Mouse (Mus musculus) liver, embryonic 13.5 days (tissue): ENCODE measurements around the gene Immp2l. TPM values are rescaled to one million over a fixed set of nuclear protein-coding genes. Genes with fewer than 3 reads are reported as not detected.

Experiments
- ATAC-seq: fragments of 200-750 bp; cut with Nextera tagmentation; 2 replicates; pipeline ENCODE4 v1.8.0; 2017; ENCODE audit warnings: low read depth, mild to moderate bottlenecking, moderate number of reproducible peaks, moderate library complexity
- DNase-seq: peaks from one replicate; pipeline ENCODE4 v3.0.0; 2022
- H3K27ac ChIP-seq: fragments of 300-500 bp; sonication (generic); 2 replicates; pipeline ENCODE4 v1.5.1; 2015; ENCODE audit warnings: moderate library complexity, mild to moderate bottlenecking, inconsistent platforms
- H3K27me3 ChIP-seq: fragments of 300-500 bp; sonication (generic); 2 replicates; pipeline ENCODE4 v1.6.1; 2015; ENCODE audit warnings: mild to moderate bottlenecking, inconsistent platforms
- H3K36me3 ChIP-seq: fragments of 300-500 bp; sonication (generic); 2 replicates; pipeline ENCODE4 v1.6.1; 2015; ENCODE audit warnings: mild to moderate bottlenecking, inconsistent platforms
- H3K4me1 ChIP-seq: fragments of 300-500 bp; sonication (generic); replicated peaks from 2 replicates; pipeline ENCODE4 v1.6.1; 2015; ENCODE audit warnings: inconsistent platforms
- H3K4me2 ChIP-seq: fragments of 300-500 bp; sonication (generic); 2 replicates; pipeline ENCODE4 v1.6.1; 2015; ENCODE audit warnings: inconsistent platforms, mild to moderate bottlenecking, moderate library complexity
- H3K4me3 ChIP-seq: fragments of 300-500 bp; sonication (generic); replicated peaks from 2 replicates; pipeline ENCODE4 v1.5.1; 2015; ENCODE audit warnings: mild to moderate bottlenecking, inconsistent platforms
- H3K9ac ChIP-seq: fragments of 300-500 bp; sonication (generic); 2 replicates; pipeline ENCODE4 v1.6.1; 2015; ENCODE audit warnings: mild to moderate bottlenecking, inconsistent platforms
- H3K9me3 ChIP-seq: fragments of 300-500 bp; sonication (generic); replicated peaks from 2 replicates; pipeline ENCODE4 v1.6.1; 2016; ENCODE audit warnings: inconsistent platforms
- WGBS: fragments of 180-500 bp; shearing (Covaris S2); methylation state at CpG from one replicate; pipeline ENCODE4 v1.1.7; 2015; ENCODE audit not compliant: insufficient replicate concordance; 5-methylcytosine and 5-hydroxymethylcytosine counted together
- polyA plus RNA-seq: library from polyadenylated mRNA; unstranded; fragments of >200 nt; fragmentation: Nextera tagmentation; extraction: Ambion mirVana; gene quantifications from 2 replicates; pipeline ENCODE4 v1.2.1, GENCODE M21; 2015

Immp2l gene
- polyA plus RNA-seq, 1 experiment from 2014 or later = 10.8 TPM

GRCm38 (mm10) chr12:41185509-41185908, 161.6 kb downstream of the Immp2l start:
- H3K9me3 ChIP-seq = no peaks in the 10 kb centered on the region
- no peak overlapping the region for H3K9ac ChIP-seq
- no peaks in the 10 kb centered on the region for H3K36me3 ChIP-seq
- 65% methylated on average over 6 of the region's 6 CpGs for WGBS
- H3K4me1 ChIP-seq = 0 out of 2 replicates have a peak, but pooled peaks cover 2% of the 10 kb centered on the region
- H3K4me3 ChIP-seq = no peak overlapping the region
- H3K27ac ChIP-seq = no peak overlapping the region
- no peak for ATAC-seq
- H3K4me2 ChIP-seq = no peak overlapping the region
- DNase-seq = no peak
- H3K27me3 ChIP-seq = no peaks in the 10 kb centered on the region

GRCm38 (mm10) chr12:41192829-41193228, 168.9 kb downstream of the Immp2l start:
- no peak overlapping the region for H3K4me3 ChIP-seq
- 39% methylated on average over 3 of the region's 3 CpGs for WGBS

DNA sequence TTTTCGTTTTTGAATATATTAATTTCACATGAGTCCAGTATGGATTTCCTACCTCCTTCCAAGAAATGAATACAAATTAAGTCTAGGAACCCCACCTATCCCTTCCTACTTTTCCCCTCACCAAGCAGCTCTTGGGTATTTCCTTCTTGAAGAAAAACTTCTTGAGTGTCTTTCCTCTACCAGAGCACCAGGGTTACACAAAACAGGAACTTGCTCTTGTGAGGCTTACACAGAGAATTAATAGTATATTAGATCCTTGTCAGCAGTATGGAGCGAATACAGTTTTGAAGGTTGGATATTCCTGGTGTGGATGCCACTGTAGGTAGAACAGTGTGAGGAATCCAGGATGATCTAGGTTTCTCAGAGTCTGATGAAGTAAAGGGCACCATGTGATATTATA, 172.5 kb downstream of the Immp2l start:
- Histone ChIP-seq H3K27me3 (no peaks in the 10 kb centered on the region), H3K27ac (no peak overlapping the region), H3K4me3 (no peak overlapping the region), H3K36me3 (no peaks in the 10 kb centered on the region), H3K9ac (no peak overlapping the region), H3K4me1 (no peaks in the 10 kb centered on the region), H3K4me2 (no peak overlapping the region), H3K9me3 (no peaks in the 10 kb centered on the region)
- DNase-seq = no peak
- WGBS = 50% methylated on average over 2 of the region's 2 CpGs
- ATAC-seq = no peak

More at GRCm38 (mm10) chr12:41192829-41193228, 168.9 kb downstream of the Immp2l start:
- Histone ChIP-seq H3K9me3 (no peaks in the 10 kb centered on the region), H3K27ac (no peak overlapping the region), H3K4me1 (no peaks in the 10 kb centered on the region), H3K27me3 (no peaks in the 10 kb centered on the region), H3K9ac (no peak overlapping the region), H3K36me3 (no peaks in the 10 kb centered on the region), H3K4me2 (no peak overlapping the region)
- DNase-seq (no peak), ATAC-seq (no peak)

GRCm38 (mm10) chr12:41215186-41215585, 191.3 kb downstream of the Immp2l start:
- Histone ChIP-seq H3K9ac (no peak overlapping the region), H3K9me3 (no peaks in the 10 kb centered on the region), H3K27ac (no peak overlapping the region), H3K4me1 (no peaks in the 10 kb centered on the region), H3K4me2 (no peak overlapping the region), H3K4me3 (no peak overlapping the region), H3K27me3 (no peaks in the 10 kb centered on the region), H3K36me3 (no peaks in the 10 kb centered on the region)
- ATAC-seq (no peak), DNase-seq (no peak)
- 14% methylated on average over 1 of the region's 1 CpGs for WGBS

GRCm38 (mm10) chr12:41221893-41222292, 198.0 kb downstream of the Immp2l start:
- Histone ChIP-seq H3K4me2 (no peak overlapping the region), H3K9ac (no peak overlapping the region), H3K4me1 (no peaks in the 10 kb centered on the region), H3K9me3 (no peaks in the 10 kb centered on the region), H3K4me3 (no peak overlapping the region), H3K27ac (no peak overlapping the region), H3K36me3 (no peaks in the 10 kb centered on the region), H3K27me3 (no peaks in the 10 kb centered on the region)
- WGBS = 58% methylated on average over 3 of the region's 3 CpGs
- no peak for ATAC-seq
- no peak for DNase-seq

DNA sequence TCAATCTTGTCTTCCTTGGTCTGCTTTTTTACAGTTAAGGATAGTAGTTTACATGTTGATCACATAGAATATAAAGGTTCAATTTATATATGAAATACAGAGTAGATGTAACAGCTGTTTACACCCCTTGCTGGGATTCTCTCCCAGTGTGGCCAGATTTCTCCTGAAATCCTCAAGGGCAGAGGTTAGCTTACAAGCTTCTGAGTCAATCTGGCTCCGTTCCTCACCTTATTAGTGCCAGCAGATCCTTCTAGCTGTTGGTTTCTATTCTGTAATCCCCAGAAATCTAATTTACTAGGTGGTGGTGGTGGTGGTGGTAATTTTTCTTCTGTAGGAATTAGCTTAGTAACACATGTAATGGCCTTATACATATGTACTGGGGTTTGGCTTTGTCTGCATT, 199.8 kb downstream of the Immp2l start:
- DNase-seq (no peak), ATAC-seq (no peak)
- Histone ChIP-seq H3K4me2 (no peak overlapping the region), H3K27me3 (no peaks in the 10 kb centered on the region), H3K36me3 (no peaks in the 10 kb centered on the region), H3K27ac (no peak overlapping the region), H3K9ac (no peak overlapping the region), H3K4me1 (no peaks in the 10 kb centered on the region), H3K4me3 (no peak overlapping the region), H3K9me3 (no peaks in the 10 kb centered on the region)
- WGBS = 56% methylated on average over 1 of the region's 1 CpGs

DNA sequence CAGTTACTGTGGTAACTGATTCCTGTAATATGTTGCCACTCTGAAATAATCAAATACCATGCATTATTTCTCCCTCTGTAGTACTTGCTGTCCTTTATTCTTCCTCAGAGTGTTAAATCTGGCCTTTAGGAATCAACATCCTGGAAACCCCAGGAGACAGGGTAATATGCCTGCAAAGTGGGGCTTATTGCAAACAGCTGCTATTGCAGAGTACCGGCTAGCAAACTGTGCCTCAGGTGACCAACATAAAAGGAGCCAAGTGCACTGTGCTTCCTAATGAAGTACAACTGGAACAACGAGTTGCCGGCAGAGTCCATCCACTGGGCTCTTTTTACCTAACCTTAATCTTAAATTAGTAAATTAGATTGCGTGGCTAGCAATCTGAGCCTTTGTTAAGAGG, 200.6 kb downstream of the Immp2l start:
- Histone ChIP-seq H3K9ac (no peak overlapping the region), H3K4me2 (no peak overlapping the region), H3K27me3 (no peaks in the 10 kb centered on the region), H3K9me3 (no peaks in the 10 kb centered on the region), H3K4me3 (no peak overlapping the region), H3K27ac (no peak overlapping the region), H3K36me3 (no peaks in the 10 kb centered on the region), H3K4me1 (no peaks in the 10 kb centered on the region)
- no peak for ATAC-seq
- WGBS = 78% methylated on average over 4 of the region's 4 CpGs
- DNase-seq = no peak

DNA sequence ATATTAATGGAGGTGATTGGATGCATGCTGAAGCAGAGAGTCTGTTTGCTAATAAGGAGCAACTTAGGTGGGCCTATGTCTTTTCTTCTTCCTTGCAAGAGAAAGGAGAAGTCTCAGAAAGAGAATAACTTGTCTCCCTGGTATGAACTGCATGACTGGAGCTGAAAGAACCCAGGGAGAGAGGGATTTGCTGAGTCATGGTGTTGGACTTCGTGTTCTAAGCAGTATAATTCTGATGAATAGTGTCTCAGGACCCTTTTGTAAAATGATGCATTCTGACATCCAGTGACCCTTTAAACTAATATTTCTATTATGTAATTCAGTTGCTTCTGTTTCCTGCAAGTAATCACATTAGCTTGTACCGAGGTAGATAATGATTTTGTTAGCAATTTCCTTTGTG, 208.1 kb downstream of the Immp2l start:
- no peaks in the 10 kb centered on the region for H3K4me1 ChIP-seq
- no peak overlapping the region for H3K4me2 ChIP-seq
- no peaks in the 10 kb centered on the region for H3K9me3 ChIP-seq
- WGBS = 47% methylated on average over 2 of the region's 2 CpGs
- H3K4me3 ChIP-seq = no peak overlapping the region
- DNase-seq (no peak), ATAC-seq (no peak)
- H3K27ac ChIP-seq = no peak overlapping the region
- no peaks in the 10 kb centered on the region for H3K27me3 ChIP-seq
- H3K9ac ChIP-seq = no peak overlapping the region
- no peaks in the 10 kb centered on the region for H3K36me3 ChIP-seq

GRCm38 (mm10) chr12:41237880-41238279, 214.0 kb downstream of the Immp2l start:
- ATAC-seq = no peak
- no peak overlapping the region for H3K4me3 ChIP-seq
- no peak overlapping the region for H3K27ac ChIP-seq
- peaks cover 3% of the 10 kb centered on the region; the same call in 1 of the 2 replicates for H3K4me1 ChIP-seq
- H3K9ac ChIP-seq = no peak overlapping the region
- 57% methylated on average over 3 of the region's 3 CpGs for WGBS
- no peak for DNase-seq
- no peak overlapping the region for H3K4me2 ChIP-seq
- no peaks in the 10 kb centered on the region for H3K9me3 ChIP-seq
- H3K36me3 ChIP-seq = no peaks in the 10 kb centered on the region
- no peaks in the 10 kb centered on the region for H3K27me3 ChIP-seq

GRCm38 (mm10) chr12:41241221-41241620, 217.3 kb downstream of the Immp2l start:
- WGBS = 32% methylated on average over 2 of the region's 2 CpGs
- Histone ChIP-seq H3K27ac (no peak overlapping the region), H3K4me3 (no peak overlapping the region), H3K27me3 (no peaks in the 10 kb centered on the region), H3K9ac (no peak overlapping the region), H3K9me3 (no peaks in the 10 kb centered on the region), H3K36me3 (no peaks in the 10 kb centered on the region), H3K4me2 (no peak overlapping the region), H3K4me1 (peaks cover 3% of the 10 kb centered on the region; the same call in 1 of the 2 replicates)
- DNase-seq (no peak), ATAC-seq (no peak)

GRCm38 (mm10) chr12:41248254-41248653, 224.4 kb downstream of the Immp2l start:
- H3K9ac ChIP-seq = no peak overlapping the region
- no peaks in the 10 kb centered on the region for H3K27me3 ChIP-seq
- no peaks in the 10 kb centered on the region for H3K9me3 ChIP-seq
- DNase-seq (no peak), ATAC-seq (no peak)
- no peak overlapping the region for H3K27ac ChIP-seq
- peaks cover 23% of the 10 kb centered on the region for H3K4me1 ChIP-seq
- H3K4me2 ChIP-seq = no peak overlapping the region
- WGBS = 91% methylated on average over 1 of the region's 1 CpGs
- no peak overlapping the region for H3K4me3 ChIP-seq
- H3K36me3 ChIP-seq = no peaks in the 10 kb centered on the region

- Histone ChIP-seq H3K27me3 (no peaks in the 10 kb centered on the region), H3K4me2 (peak overlapping the region; percentile 23), H3K27ac (peak overlapping the region; percentile 31; the same call in 1 of the 2 replicates), H3K4me3 (no peak overlapping the region), H3K9ac (peak overlapping the region; percentile 15; the same call in 1 of the 2 replicates), H3K4me1 (peaks cover 23% of the 10 kb centered on the region), H3K9me3 (no peaks in the 10 kb centered on the region), H3K36me3 (no peaks in the 10 kb centered on the region)
- ATAC-seq = peak; percentile 90
- 38% methylated on average over 3 of the region's 3 CpGs for WGBS
- no peak for DNase-seq
These were observed 226.2 kb downstream of the Immp2l start for GRCm38 (mm10) chr12:41250123-41250522.
